Mouse (Mus musculus) hindbrain, embryonic 12.5 days (tissue): ENCODE results near the gene Fbxo2. TPM values are rescaled to one million over a fixed set of nuclear protein-coding genes. Genes with fewer than 3 reads are reported as not detected.
"Not testable (repeated sequence)": the region's sequence is repeated elsewhere in the genome, so short reads cannot be mapped to it uniquely, and the experiment has no call there.

Source experiments
- ATAC-seq: fragments of 200-750 bp; cut with Nextera tagmentation; 2 replicates; pipeline ENCODE4 v1.8.0; 2017; ENCODE audit warnings: moderate TSS enrichment; ENCODE audit not compliant: low FRiP score
- H3K27ac ChIP-seq: fragments of 300-500 bp; sonication (generic); 2 replicates; pipeline ENCODE4 v1.5.1; 2016; ENCODE audit warnings: mild to moderate bottlenecking
- H3K27me3 ChIP-seq: fragments of 300-500 bp; sonication (generic); 2 replicates; pipeline ENCODE4 v1.6.1; 2016; ENCODE audit warnings: mild to moderate bottlenecking
- H3K36me3 ChIP-seq: fragments of 300-500 bp; sonication (generic); 2 replicates; pipeline ENCODE4 v1.6.1; 2016; ENCODE audit warnings: mild to moderate bottlenecking
- H3K4me1 ChIP-seq: fragments of 300-500 bp; sonication (generic); 2 replicates; pipeline ENCODE4 v1.6.1; 2016
- H3K4me2 ChIP-seq: fragments of 300-500 bp; sonication (generic); replicated peaks from 2 replicates; pipeline ENCODE4 v1.6.1; 2016; ENCODE audit warnings: mild to moderate bottlenecking
- H3K4me3 ChIP-seq: fragments of 300-500 bp; sonication (generic); 2 replicates; pipeline ENCODE4 v1.5.1; 2016; ENCODE audit warnings: mild to moderate bottlenecking
- H3K9ac ChIP-seq: fragments of 300-500 bp; sonication (generic); 2 replicates; pipeline ENCODE4 v1.6.1; 2016; ENCODE audit warnings: mild to moderate bottlenecking, moderate library complexity
- H3K9me3 ChIP-seq: fragments of 300-500 bp; sonication (generic); replicated peaks from 2 replicates; pipeline ENCODE4 v1.6.1; 2016; ENCODE audit warnings: mild to moderate bottlenecking
- WGBS: fragments of 180-500 bp; shearing (Covaris S2); methylation state at CpG from one replicate; pipeline ENCODE4 v1.1.7; 2016; 5-methylcytosine and 5-hydroxymethylcytosine counted together
- polyA plus RNA-seq: library from polyadenylated mRNA; unstranded; fragments of >200 nt; fragmentation: Nextera tagmentation; extraction: Ambion mirVana; gene quantifications from 2 replicates; pipeline ENCODE4 v1.2.1, GENCODE M21; 2016

Fbxo2 gene
- polyA plus RNA-seq, 1 experiment from 2014 or later = 10.9 TPM

GRCm38 (mm10) chr4:148184564-148184963 is 24.1 kb downstream of the Fbxo2 start:
- Histone ChIP-seq H3K27me3 (peaks cover 9% of the 10 kb centered on the region; the same call in 1 of the 2 replicates), H3K36me3 (no peaks in the 10 kb centered on the region), H3K27ac (no peak overlapping the region), H3K4me2 (no peak overlapping the region), H3K4me3 (no peak overlapping the region), H3K4me1 (peaks cover 11% of the 10 kb centered on the region), H3K9me3 (no peaks in the 10 kb centered on the region), H3K9ac (no peak overlapping the region)
- ATAC-seq = 0 out of 2 replicates have a peak, but pooled peaks have one; percentile 17
- WGBS = 45% methylated on average over 9 of the region's 9 CpGs

GRCm38 (mm10) chr4:148185819-148186218 is 25.4 kb downstream of the Fbxo2 start:
- Histone ChIP-seq H3K36me3 (no peaks in the 10 kb centered on the region), H3K9me3 (no peaks in the 10 kb centered on the region), H3K4me1 (peaks cover 11% of the 10 kb centered on the region), H3K4me3 (no peak overlapping the region), H3K27me3 (peaks cover 9% of the 10 kb centered on the region; the same call in 1 of the 2 replicates), H3K9ac (no peak overlapping the region), H3K27ac (no peak overlapping the region), H3K4me2 (no peak overlapping the region)
- no peak for ATAC-seq
- 71% methylated on average over 4 of the region's 4 CpGs for WGBS

GRCm38 (mm10) chr4:148188767-148189166 is 28.3 kb downstream of the Fbxo2 start:
- H3K36me3 ChIP-seq, H3K4me3 ChIP-seq, ATAC-seq, H3K27ac ChIP-seq, H3K4me2 ChIP-seq, H3K9me3 ChIP-seq, H3K9ac ChIP-seq, H3K27me3 ChIP-seq: not testable (repeated sequence)
- peaks cover 12% of the 10 kb centered on the region for H3K4me1 ChIP-seq
- 90% methylated on average over 1 of the region's 1 CpGs for WGBS

GRCm38 (mm10) chr4:148192707-148193245 is 32.4 kb downstream of the Fbxo2 start:
- H3K27me3 ChIP-seq = peaks cover 3% of the 10 kb centered on the region; the same call in 1 of the 2 replicates
- no peak overlapping the region for H3K27ac ChIP-seq
- H3K4me1 ChIP-seq = peaks cover 7% of the 10 kb centered on the region
- H3K36me3 ChIP-seq = no peaks in the 10 kb centered on the region
- peak; percentile 36; the same call in 1 of the 2 replicates for ATAC-seq
- H3K9me3 ChIP-seq = no peaks in the 10 kb centered on the region
- H3K4me2 ChIP-seq = no peak overlapping the region
- 32% methylated on average over 11 of the region's 11 CpGs for WGBS
- no peak overlapping the region for H3K4me3 ChIP-seq
- no peak overlapping the region for H3K9ac ChIP-seq

- Histone ChIP-seq H3K9ac (no peak overlapping the region), H3K9me3 (no peaks in the 10 kb centered on the region), H3K27me3 (peaks cover 8% of the 10 kb centered on the region; the same call in 1 of the 2 replicates), H3K36me3 (no peaks in the 10 kb centered on the region), H3K27ac (no peak overlapping the region), H3K4me1 (peaks cover 15% of the 10 kb centered on the region), H3K4me3 (no peak overlapping the region), H3K4me2 (no peak overlapping the region)
- ATAC-seq = no peak
Observed at GRCm38 (mm10) chr4:148194400-148194799, 34.0 kb downstream of the Fbxo2 start.

GRCm38 (mm10) chr4:148198721-148199120 is 38.3 kb downstream of the Fbxo2 start:
- Histone ChIP-seq H3K27ac (no peak overlapping the region), H3K4me1 (peaks cover 8% of the 10 kb centered on the region; the same call in 1 of the 2 replicates), H3K9ac (no peak overlapping the region), H3K36me3 (no peaks in the 10 kb centered on the region), H3K9me3 (no peaks in the 10 kb centered on the region), H3K27me3 (peaks cover 8% of the 10 kb centered on the region), H3K4me3 (no peak overlapping the region), H3K4me2 (no peak overlapping the region)
- ATAC-seq = no peak
- 45% methylated on average over 10 of the region's 10 CpGs for WGBS

GRCm38 (mm10) chr4:148203557-148203956 is 43.1 kb downstream of the Fbxo2 start:
- Histone ChIP-seq H3K4me1 (peaks cover 12% of the 10 kb centered on the region; the same call in 1 of the 2 replicates), H3K9me3 (no peaks in the 10 kb centered on the region), H3K4me3 (no peak overlapping the region), H3K36me3 (no peaks in the 10 kb centered on the region), H3K27ac (no peak overlapping the region), H3K4me2 (no peak overlapping the region), H3K9ac (no peak overlapping the region), H3K27me3 (peaks cover 6% of the 10 kb centered on the region; the same call in 1 of the 2 replicates)
- ATAC-seq = no peak
- 92% methylated on average over 2 of the region's 2 CpGs for WGBS

GRCm38 (mm10) chr4:148204061-148204872 is 43.8 kb downstream of the Fbxo2 start:
- H3K4me1 ChIP-seq = peaks cover 5% of the 10 kb centered on the region; the same call in 1 of the 2 replicates
- no peaks in the 10 kb centered on the region; the same call in 1 of the 2 replicates for H3K27me3 ChIP-seq
- H3K36me3 ChIP-seq = no peaks in the 10 kb centered on the region
- ATAC-seq = peak; percentile 45; the same call in 1 of the 2 replicates
- WGBS = 51% methylated on average over 15 of the region's 15 CpGs
- H3K9ac ChIP-seq = no peak overlapping the region
- no peak overlapping the region for H3K4me2 ChIP-seq
- no peak overlapping the region for H3K4me3 ChIP-seq
- peak overlapping the region; percentile 48 for H3K27ac ChIP-seq
- no peaks in the 10 kb centered on the region for H3K9me3 ChIP-seq

- WGBS = 62% methylated on average over 6 of the region's 6 CpGs
- H3K4me1 ChIP-seq = peaks cover 4% of the 10 kb centered on the region; the same call in 1 of the 2 replicates
- ATAC-seq = no peak
- H3K4me2 ChIP-seq = no peak overlapping the region
- peak overlapping the region; percentile 48; the same call in 1 of the 2 replicates for H3K27ac ChIP-seq
- H3K9ac ChIP-seq = no peak overlapping the region
- H3K27me3 ChIP-seq = no peaks in the 10 kb centered on the region; the same call in 1 of the 2 replicates
- no peak overlapping the region for H3K4me3 ChIP-seq
- H3K9me3 ChIP-seq = no peaks in the 10 kb centered on the region
- H3K36me3 ChIP-seq = no peaks in the 10 kb centered on the region
Observed at GRCm38 (mm10) chr4:148204873-148205232, 44.4 kb downstream of the Fbxo2 start.

GRCm38 (mm10) chr4:148214460-148215136 is 54.2 kb downstream of the Fbxo2 start:
- Histone ChIP-seq H3K27ac (0 out of 2 replicates have a peak overlapping the region, but pooled peaks have one; percentile 30), H3K4me3 (no peak overlapping the region), H3K27me3 (peaks cover 14% of the 10 kb centered on the region), H3K9ac (no peak overlapping the region), H3K36me3 (no peaks in the 10 kb centered on the region), H3K9me3 (no peaks in the 10 kb centered on the region), H3K4me1 (peaks cover 28% of the 10 kb centered on the region), H3K4me2 (peak overlapping the region; percentile 13; the same call in 1 of the 2 replicates)
- peak; percentile 29 for ATAC-seq
- 64% methylated on average over 5 of the region's 5 CpGs for WGBS

- Histone ChIP-seq H3K4me1 (peaks cover 28% of the 10 kb centered on the region), H3K9me3 (no peaks in the 10 kb centered on the region), H3K36me3 (no peaks in the 10 kb centered on the region), H3K4me2 (no peak overlapping the region), H3K9ac (no peak overlapping the region), H3K27me3 (peaks cover 18% of the 10 kb centered on the region), H3K27ac (no peak overlapping the region), H3K4me3 (no peak overlapping the region)
- no peak for ATAC-seq
- 46% methylated on average over 11 of the region's 11 CpGs for WGBS
Observed at GRCm38 (mm10) chr4:148215264-148215900, 55.0 kb downstream of the Fbxo2 start.
